In genomic region chr3:101497432-101498030, GRCm38 (mm10) we compare ENCODE assay signal across 25 mouse cellular contexts.
DNase-seq lines count a peak whose midpoint lies in the region; ATAC-seq and TF ChIP-seq lines count a peak whose summit lies in the region.
"Had no signal": no experiment of that assay in that cellular context is flagged by ENCODE, and none has a peak within 500 bp of the region (broad histone marks: within the 10 kb centered on the region; RNA-seq: fewer than 3 reads in every experiment).

No protein-coding gene starts in this region.

- no peak for TF ChIP-seq POLR2A in limb, embryonic 14.5 days (IDR thresholded peaks at IDR 0.05; ENCODE audit: borderline replicate concordance, extremely low read depth, insufficient read depth, insufficient read length)
- TF ChIP-seq POLR2A in thymus, adult 2 months (IDR thresholded peaks at IDR 0.05; ENCODE audit: control insufficient read depth, extremely low read depth, insufficient read depth, low read length, poor library complexity), result 0 out of 2 replicates have a peak, but pooled peaks have one; percentile 25

- no peak for DNase-seq in limb, embryonic 10.5 days (ENCODE audit: low spot score)
- DNase-seq in limb, embryonic 14.5 days (ENCODE audit: low spot score), result no peak
- peak; percentile 59 for DNase-seq in thymus, adult 2 months
- DNase-seq in thymus, postnatal 4 days, result peak; percentile 66
- DNase-seq in right cerebral cortex, adult 2 months (ENCODE audit: low spot score in 2 of 2), result no peak
- no peak for DNase-seq in hindbrain, postnatal 0 days (ENCODE audit: low spot score)
- no peak for DNase-seq in Muller cell, postnatal 12 days (ENCODE audit: inconsistent ontology term)
- DNase-seq: adrenal gland, postnatal 10 days; B cell, adult 2 months; cerebellum, adult 8-10 months; cerebellum, postnatal 36 days; forebrain, postnatal 0 days; gastrocnemius, postnatal 14 days; heart, adult 2 months; kidney, adult 18-20 months; kidney, postnatal 4 days; liver had no signal

- peak; percentile 32; the same call in 1 of the 2 replicates for ATAC-seq in limb, embryonic 13.5 days (ENCODE audit: low FRiP score, low read depth)
- peak; percentile 43; the same call in 1 of the 2 replicates for ATAC-seq in limb, embryonic 14.5 days (ENCODE audit: low FRiP score, low read depth)
- ATAC-seq in hindbrain, postnatal 0 days, result no peak
- ATAC-seq: activated CD4-positive, CD25-positive, alpha-beta regulatory T cell, adult 4 months; forebrain, postnatal 0 days; lung, postnatal 0 days had no signal

- 83% methylated on average over 10 of the region's 10 CpGs for WGBS in limb, embryonic 13.5 days
- WGBS in limb, embryonic 10.5 days, result 91% methylated on average over 10 of the region's 10 CpGs
- 77% methylated on average over 10 of the region's 10 CpGs for WGBS in limb, embryonic 14.5 days
- WGBS in thymus, adult 2 months, result 13% methylated on average over 10 of the region's 10 CpGs
- WGBS in hindbrain, postnatal 0 days, result 72% methylated on average over 10 of the region's 10 CpGs

- H3K27me3 ChIP-seq in limb, embryonic 13.5 days, result no peaks in the 10 kb centered on the region
- no peaks in the 10 kb centered on the region for H3K27me3 ChIP-seq in limb, embryonic 10.5 days (ENCODE audit: low read depth, poor library complexity, severe bottlenecking)
- no peaks in the 10 kb centered on the region for H3K27me3 ChIP-seq in limb, embryonic 14.5 days (ENCODE audit: control insufficient read depth, insufficient read depth, low read length)
- H3K27me3 ChIP-seq in thymus, adult 2 months (ENCODE audit: control insufficient read depth, insufficient read depth, low read length), result no peaks in the 10 kb centered on the region
- H3K27me3 ChIP-seq in hindbrain, postnatal 0 days (ENCODE audit: insufficient read depth, low read length), result no peaks in the 10 kb centered on the region
- H3K27me3 ChIP-seq: hindbrain, embryonic 12.5 days; liver, embryonic 15.5 days had no signal

- no peaks in the 10 kb centered on the region for H3K9me3 ChIP-seq in limb, embryonic 13.5 days
- H3K9me3 ChIP-seq in limb, embryonic 10.5 days (replicated peaks), result no peaks in the 10 kb centered on the region
- H3K9me3 ChIP-seq in limb, embryonic 14.5 days (ENCODE audit: control insufficient read depth, low read length), result no peaks in the 10 kb centered on the region
- no peaks in the 10 kb centered on the region for H3K9me3 ChIP-seq in hindbrain, postnatal 0 days (ENCODE audit: low read length)
- H3K9me3 ChIP-seq: forebrain, embryonic 10.5 days; hindbrain, embryonic 12.5 days; liver, embryonic 15.5 days; midbrain, embryonic 12.5 days had no signal

- peaks cover 10% of the 10 kb centered on the region for H3K4me1 ChIP-seq in limb, embryonic 13.5 days
- peaks cover 15% of the 10 kb centered on the region for H3K4me1 ChIP-seq in limb, embryonic 10.5 days
- peaks cover 14% of the 10 kb centered on the region for H3K4me1 ChIP-seq in limb, embryonic 14.5 days (ENCODE audit: control insufficient read depth, insufficient read depth, low read length)
- peaks cover 67% of the 10 kb centered on the region for H3K4me1 ChIP-seq in thymus, adult 2 months (replicated peaks; ENCODE audit: control insufficient read depth, insufficient read depth, low read length)
- H3K4me1 ChIP-seq in hindbrain, postnatal 0 days (ENCODE audit: insufficient read depth, low read length), result 0 out of 2 replicates have a peak, but pooled peaks cover 2% of the 10 kb centered on the region
- H3K4me1 ChIP-seq: liver, embryonic 15.5 days had no signal

- TF ChIP-seq CTCF in thymus, adult 2 months (IDR thresholded peaks at IDR 0.05; ENCODE audit: borderline replicate concordance, control insufficient read depth, extremely low read depth, insufficient read depth, low read length, poor library complexity), result no peak
- no peak for TF ChIP-seq CTCF in hindbrain, postnatal 0 days (IDR thresholded peaks at IDR 0.05; ENCODE audit: low read depth)

- H3K4me2 ChIP-seq in limb, embryonic 13.5 days (replicated peaks), result no peak overlapping the region
- no peak overlapping the region for H3K4me2 ChIP-seq in limb, embryonic 14.5 days (replicated peaks; ENCODE audit: low read depth, low read length, severe bottlenecking)
- H3K4me2 ChIP-seq in hindbrain, postnatal 0 days (ENCODE audit: low read depth, low read length), result no peak overlapping the region
- H3K4me2 ChIP-seq: hindbrain, embryonic 12.5 days; liver, embryonic 15.5 days; midbrain, embryonic 12.5 days had no signal

- H3K9ac ChIP-seq in limb, embryonic 13.5 days, result no peak overlapping the region
- no peak overlapping the region for H3K9ac ChIP-seq in limb, embryonic 14.5 days (ENCODE audit: low read depth, low read length, severe bottlenecking)
- H3K9ac ChIP-seq in hindbrain, postnatal 0 days (replicated peaks; ENCODE audit: low read length), result no peak overlapping the region
- H3K9ac ChIP-seq: forebrain, postnatal 0 days; hindbrain, embryonic 12.5 days; liver, embryonic 15.5 days; midbrain, embryonic 12.5 days had no signal

- no peaks in the 10 kb centered on the region for H3K36me3 ChIP-seq in limb, embryonic 13.5 days
- no peaks in the 10 kb centered on the region for H3K36me3 ChIP-seq in limb, embryonic 10.5 days
- H3K36me3 ChIP-seq in limb, embryonic 14.5 days (ENCODE audit: control insufficient read depth, insufficient read depth, low read length), result no peaks in the 10 kb centered on the region
- H3K36me3 ChIP-seq in thymus, adult 2 months (ENCODE audit: control insufficient read depth, insufficient read depth, low read length), result no peaks in the 10 kb centered on the region
- H3K36me3 ChIP-seq in hindbrain, postnatal 0 days (ENCODE audit: insufficient read depth, low read length), result no peaks in the 10 kb centered on the region
- H3K36me3 ChIP-seq: forebrain, embryonic 10.5 days; hindbrain, embryonic 12.5 days; liver, embryonic 15.5 days; midbrain, embryonic 12.5 days had no signal

- no peak overlapping the region for H3K27ac ChIP-seq in limb, embryonic 13.5 days
- H3K27ac ChIP-seq in limb, embryonic 10.5 days, result no peak overlapping the region
- no peak overlapping the region for H3K27ac ChIP-seq in limb, embryonic 14.5 days (replicated peaks; ENCODE audit: low read depth, low read length)
- peak overlapping the region; percentile 86 for H3K27ac ChIP-seq in thymus, adult 2 months (ENCODE audit: control insufficient read depth, insufficient read depth, low read length)
- no peak overlapping the region for H3K27ac ChIP-seq in hindbrain, postnatal 0 days
- H3K27ac ChIP-seq: forebrain, embryonic 10.5 days; heart, adult 2 months; hindbrain, embryonic 12.5 days; liver, embryonic 15.5 days; midbrain, embryonic 12.5 days; stomach, postnatal 0 days had no signal

- no peak overlapping the region for H3K4me3 ChIP-seq in limb, embryonic 13.5 days
- no peak overlapping the region for H3K4me3 ChIP-seq in limb, embryonic 10.5 days
- H3K4me3 ChIP-seq in limb, embryonic 14.5 days (replicated peaks; ENCODE audit: low read length), result no peak overlapping the region
- H3K4me3 ChIP-seq in thymus, adult 2 months (ENCODE audit: control insufficient read depth, insufficient read depth, low read length), result no peak overlapping the region
- H3K4me3 ChIP-seq in hindbrain, postnatal 0 days (ENCODE audit: low read length), result no peak overlapping the region
- H3K4me3 ChIP-seq: forebrain, embryonic 10.5 days; heart, adult 2 months; hindbrain, embryonic 12.5 days; liver, embryonic 15.5 days; midbrain, embryonic 12.5 days had no signal

Comparison
In these comparisons a context has a peak if more than half of its experiments do, and no peak if none do; other contexts are left out.
1. DNase-seq: peak in thymus, adult 2 months (single experiment) and thymus, postnatal 4 days (single experiment); none in limb, embryonic 10.5 days (single experiment), limb, embryonic 14.5 days (single experiment), right cerebral cortex, adult 2 months (0 of 2), hindbrain, postnatal 0 days (single experiment) and Muller cell, postnatal 12 days (single experiment).